Mouse (Mus musculus) bone marrow macrophage, adult 2 months (primary cell): ENCODE measurements at regions not wholly inside any gene's neighbourhood (a gene's known extent, or its start where the extent isn't known, plus 50 kb on each side); places are given as distances from the start of the nearest gene placed in this dataset.

ENCODE experiments used
- H3K27ac ChIP-seq: 2 replicates; pipeline ENCODE4 v1.5.1; 2012; ENCODE audit warnings: low read depth, low read length; ENCODE audit not compliant: insufficient read depth
- H3K4me1 ChIP-seq: 2 replicates; pipeline ENCODE4 v1.6.1; 2012; ENCODE audit warnings: low read length; ENCODE audit not compliant: control insufficient read depth, insufficient read depth
- H3K4me3 ChIP-seq: 2 replicates; pipeline ENCODE4 v1.5.1; 2012; ENCODE audit warnings: mild to moderate bottlenecking, low read length, moderate library complexity; ENCODE audit not compliant: insufficient read depth
- CTCF ChIP-seq: IDR thresholded peaks from 2 replicates; pipeline ENCODE4 v1.5.1; 2012; ENCODE audit warnings: low read depth, mild to moderate bottlenecking, low read length, moderate library complexity
- POLR2A ChIP-seq: IDR thresholded peaks from 2 replicates; pipeline ENCODE4 v1.6.1; 2012; ENCODE audit warnings: mild to moderate bottlenecking, low read depth, low read length, borderline replicate concordance

DNA sequence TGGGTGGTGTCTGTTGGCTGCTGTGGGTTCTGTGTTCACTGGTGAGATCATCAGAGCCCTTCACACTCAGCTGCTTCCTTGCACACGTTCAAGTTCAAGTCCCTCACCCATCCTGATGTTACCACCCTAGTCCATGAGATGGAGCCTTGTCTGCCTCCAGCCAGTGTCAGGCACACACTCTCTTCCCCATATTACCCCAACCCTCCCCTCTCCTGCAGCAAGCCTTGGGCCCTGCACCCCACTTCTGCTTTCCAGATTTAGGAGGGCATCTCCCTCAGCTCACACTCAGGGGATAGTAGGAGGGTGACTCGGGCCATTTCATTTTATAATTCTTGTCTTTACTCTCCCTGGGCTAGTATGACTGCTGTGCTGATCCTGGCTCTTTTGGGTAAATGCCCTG is 288.7 kb upstream of the Eef2kmt start:
- H3K27ac ChIP-seq = no peak overlapping the region
- TF ChIP-seq POLR2A = no peak
- no peak for TF ChIP-seq CTCF
- no peaks in the 10 kb centered on the region for H3K4me1 ChIP-seq
- no peak overlapping the region for H3K4me3 ChIP-seq

DNA sequence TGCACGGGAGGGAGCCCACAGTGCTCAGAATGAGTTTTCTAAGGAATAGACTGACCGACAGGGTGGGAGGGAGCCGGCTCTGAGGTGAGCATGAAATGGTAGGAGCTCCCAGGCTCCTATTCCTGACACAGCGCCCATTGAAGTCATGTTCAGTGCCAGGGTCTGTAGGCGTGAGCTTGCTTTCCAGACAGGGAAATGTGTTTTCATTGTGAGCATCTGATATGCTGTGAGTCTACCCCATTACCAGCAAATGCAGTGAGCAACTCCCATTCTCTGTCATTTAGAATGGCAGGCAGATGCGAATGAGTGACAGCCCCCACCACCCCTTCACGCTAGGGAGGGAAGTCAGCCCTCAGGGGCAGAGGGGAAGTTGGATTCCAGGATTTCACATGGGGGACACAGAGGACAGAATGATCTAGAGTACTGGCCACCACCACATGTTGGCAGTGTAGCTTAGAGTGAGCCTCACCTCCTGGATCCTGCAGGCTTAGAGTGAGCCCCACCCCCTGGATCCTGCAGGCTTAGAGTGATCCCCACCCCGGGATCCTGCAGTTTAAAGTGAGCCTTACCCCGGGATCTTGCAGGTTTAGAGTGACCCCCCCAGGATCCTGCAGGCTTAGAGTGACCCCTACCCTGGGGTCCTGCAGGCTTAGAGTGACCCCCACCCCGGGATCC is 283.2 kb upstream of the Eef2kmt start:
- Histone ChIP-seq H3K4me3 (no peak overlapping the region), H3K4me1 (no peaks in the 10 kb centered on the region), H3K27ac (no peak overlapping the region)
- TF ChIP-seq CTCF = no peak
- no peak for TF ChIP-seq POLR2A

DNA sequence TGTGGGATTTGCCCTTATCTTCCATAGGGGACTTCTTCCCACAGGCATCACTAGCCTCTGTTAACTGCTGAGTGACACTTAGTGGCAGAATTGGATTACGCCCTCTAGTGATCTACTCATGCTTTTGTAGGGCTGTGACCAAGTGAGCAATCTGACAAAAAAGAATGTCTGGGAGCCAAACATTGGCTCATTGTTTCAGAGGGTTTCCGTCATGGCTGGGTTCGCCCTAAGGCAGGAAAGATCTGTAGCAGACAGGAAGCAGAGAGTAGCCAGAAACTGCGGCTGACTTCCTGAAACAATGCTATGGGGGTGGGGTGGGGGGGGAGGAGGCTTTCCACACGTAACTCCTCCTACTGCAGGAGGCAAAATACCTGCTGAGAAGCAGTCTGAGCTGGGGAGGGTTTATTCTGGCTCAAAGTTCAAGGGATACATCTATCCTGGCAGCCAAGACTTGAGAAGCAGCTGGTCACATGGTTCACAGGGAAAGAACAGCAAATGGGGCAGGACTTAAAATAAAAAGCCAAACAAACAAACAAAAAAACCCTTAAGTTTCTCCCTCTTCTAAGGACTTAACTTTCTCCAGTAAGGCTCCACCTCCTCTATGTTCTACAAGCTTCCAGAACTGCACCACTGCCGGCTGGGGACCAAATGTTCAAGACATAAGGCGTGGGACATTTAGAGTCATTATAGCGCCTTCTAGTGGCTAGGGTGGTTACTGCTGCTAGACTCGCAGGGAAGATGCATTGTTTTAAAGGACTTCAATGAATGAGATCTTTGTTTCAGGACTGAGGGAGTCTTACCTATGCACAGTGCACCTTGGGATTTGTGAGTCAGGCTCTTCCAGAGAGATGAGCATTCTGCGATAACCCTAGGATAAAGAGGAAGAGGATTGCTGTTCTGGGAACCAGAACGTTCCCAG is 281.8 kb upstream of the Eef2kmt start:
- Histone ChIP-seq H3K4me1 (no peaks in the 10 kb centered on the region), H3K4me3 (no peak overlapping the region), H3K27ac (no peak overlapping the region)
- TF ChIP-seq POLR2A = no peak
- TF ChIP-seq CTCF = 0 out of 2 replicates have a peak, but pooled peaks have one; percentile 24

DNA sequence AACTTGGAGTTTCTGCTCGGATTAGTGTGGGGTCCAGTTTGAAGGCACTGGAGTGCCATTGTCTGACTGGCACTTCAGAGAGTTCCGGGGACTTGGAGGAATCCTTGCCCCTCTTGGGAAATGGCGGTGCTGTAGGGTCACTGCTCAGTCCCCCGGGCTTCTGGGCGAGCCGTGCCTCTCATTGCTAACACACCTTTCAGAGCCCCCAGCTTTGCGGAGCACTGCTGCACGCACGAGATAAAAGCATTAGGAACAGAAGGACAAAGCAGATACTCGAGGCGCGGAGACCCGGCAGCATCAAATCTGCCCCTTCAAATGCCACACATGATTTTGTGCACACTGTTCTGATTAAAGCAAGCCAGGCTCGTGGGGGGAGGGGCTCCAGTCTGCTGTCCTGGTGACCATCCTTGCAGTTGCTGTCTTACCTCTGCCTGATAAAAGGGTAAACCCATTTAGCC is 280.8 kb upstream of the Eef2kmt start:
- TF ChIP-seq POLR2A (no peak), CTCF (no peak)
- Histone ChIP-seq H3K4me3 (no peak overlapping the region), H3K4me1 (no peaks in the 10 kb centered on the region), H3K27ac (no peak overlapping the region)

DNA sequence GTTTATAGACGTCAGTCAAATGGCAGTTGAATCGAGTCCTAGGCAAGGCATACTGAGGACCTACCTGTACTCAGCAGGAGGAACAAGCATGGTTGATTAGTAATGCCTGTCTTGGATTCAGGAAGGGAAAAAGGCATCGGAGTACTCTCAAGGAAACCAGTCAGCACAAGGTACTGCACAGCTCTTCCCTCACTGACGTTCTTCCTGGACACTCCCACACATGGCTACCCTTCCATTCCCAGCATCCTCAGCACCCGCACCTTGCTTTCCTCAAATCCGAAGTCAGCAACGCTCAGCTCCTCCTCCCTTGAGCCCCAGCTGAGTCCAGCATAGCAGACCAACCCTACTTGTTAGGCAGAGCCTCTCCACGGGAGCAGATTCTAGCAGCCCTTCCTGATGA is 279.6 kb upstream of the Eef2kmt start:
- H3K4me1 ChIP-seq = no peaks in the 10 kb centered on the region
- H3K27ac ChIP-seq = no peak overlapping the region
- TF ChIP-seq POLR2A = no peak
- no peak for TF ChIP-seq CTCF
- no peak overlapping the region for H3K4me3 ChIP-seq

DNA sequence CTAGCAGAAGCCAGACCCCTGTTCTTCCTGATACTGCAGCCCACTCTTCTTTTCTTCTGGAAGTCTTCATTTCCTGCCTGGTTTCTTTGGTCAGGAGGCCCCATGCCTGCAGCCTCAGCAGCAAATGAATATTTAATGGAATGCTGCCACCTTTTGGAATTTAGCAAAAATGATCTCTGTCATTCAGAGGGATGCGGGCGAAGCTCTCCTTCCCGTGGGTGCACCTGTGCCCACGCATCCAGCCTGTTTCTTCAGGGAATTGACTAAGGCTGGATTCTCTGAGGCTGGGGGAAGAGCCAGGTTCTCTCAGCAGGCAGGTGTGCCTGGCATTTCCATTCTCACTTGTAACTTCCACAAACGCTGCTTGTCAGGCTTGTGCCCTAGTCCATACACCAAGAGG is 279.1 kb upstream of the Eef2kmt start:
- Histone ChIP-seq H3K4me1 (no peaks in the 10 kb centered on the region), H3K27ac (no peak overlapping the region), H3K4me3 (no peak overlapping the region)
- TF ChIP-seq CTCF (no peak), POLR2A (no peak)

DNA sequence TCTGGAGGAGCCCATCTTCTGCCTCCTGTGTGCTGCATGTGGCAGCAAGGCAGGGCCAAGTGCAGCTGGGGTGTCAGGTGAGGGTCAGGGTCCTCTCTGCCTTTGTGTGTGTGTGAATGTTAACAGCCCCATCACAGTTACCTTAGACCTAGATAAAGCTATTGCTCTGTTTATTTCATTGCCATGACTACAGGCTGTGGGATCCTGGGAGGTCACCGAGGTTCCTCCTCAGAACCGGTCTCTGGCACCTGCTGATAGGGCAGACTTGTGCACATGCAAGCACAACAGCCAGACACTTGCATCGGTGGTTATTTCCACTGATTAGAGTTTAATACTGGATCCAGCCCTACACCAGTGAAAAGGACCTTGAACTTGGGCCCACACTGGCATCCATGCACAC is 278.6 kb upstream of the Eef2kmt start:
- H3K4me1 ChIP-seq = no peaks in the 10 kb centered on the region
- no peak overlapping the region for H3K27ac ChIP-seq
- no peak overlapping the region for H3K4me3 ChIP-seq
- TF ChIP-seq CTCF (no peak), POLR2A (no peak)

DNA sequence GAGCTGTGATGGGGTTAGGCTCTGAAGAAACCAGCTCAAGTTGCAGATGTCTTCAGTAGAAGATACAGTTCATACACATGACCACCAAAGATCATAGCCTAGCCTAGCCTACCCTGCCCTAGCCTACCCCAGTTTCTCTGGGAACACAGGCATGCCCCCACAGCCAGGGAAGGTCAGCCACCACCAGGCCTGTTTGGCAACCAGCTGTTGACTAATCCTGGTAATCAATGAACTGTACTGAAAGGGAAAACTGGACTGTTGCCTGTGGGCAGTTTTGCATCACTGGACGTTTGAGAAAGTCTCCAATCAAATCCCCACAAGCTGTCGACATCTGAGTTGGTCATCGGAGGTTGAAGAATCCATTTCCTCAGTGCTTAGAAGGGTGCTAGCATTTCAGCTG is 276.5 kb upstream of the Eef2kmt start:
- Histone ChIP-seq H3K27ac (no peak overlapping the region), H3K4me3 (no peak overlapping the region), H3K4me1 (no peaks in the 10 kb centered on the region)
- TF ChIP-seq CTCF (no peak), POLR2A (no peak)

DNA sequence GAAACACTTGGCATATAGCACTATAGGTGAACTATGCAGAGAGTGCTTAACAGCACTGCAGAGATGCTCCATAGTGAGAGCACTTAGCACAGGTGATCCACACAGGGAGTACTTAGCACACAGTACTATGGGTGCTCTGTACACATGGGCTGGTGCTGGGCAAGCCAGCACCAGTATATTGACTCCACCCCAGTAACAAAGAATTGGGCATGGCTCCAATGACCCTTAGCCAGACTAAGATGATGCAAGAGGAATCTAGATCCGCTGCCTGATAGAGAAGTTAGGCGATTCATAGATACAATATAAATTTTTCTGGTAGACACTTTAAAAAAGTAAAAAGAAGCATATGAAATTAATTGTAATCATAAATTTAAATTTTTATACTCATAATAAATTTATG is 274.0 kb upstream of the Eef2kmt start:
- TF ChIP-seq CTCF = no peak
- no peak for TF ChIP-seq POLR2A
- Histone ChIP-seq H3K27ac (no peak overlapping the region), H3K4me1 (no peaks in the 10 kb centered on the region), H3K4me3 (no peak overlapping the region)

DNA sequence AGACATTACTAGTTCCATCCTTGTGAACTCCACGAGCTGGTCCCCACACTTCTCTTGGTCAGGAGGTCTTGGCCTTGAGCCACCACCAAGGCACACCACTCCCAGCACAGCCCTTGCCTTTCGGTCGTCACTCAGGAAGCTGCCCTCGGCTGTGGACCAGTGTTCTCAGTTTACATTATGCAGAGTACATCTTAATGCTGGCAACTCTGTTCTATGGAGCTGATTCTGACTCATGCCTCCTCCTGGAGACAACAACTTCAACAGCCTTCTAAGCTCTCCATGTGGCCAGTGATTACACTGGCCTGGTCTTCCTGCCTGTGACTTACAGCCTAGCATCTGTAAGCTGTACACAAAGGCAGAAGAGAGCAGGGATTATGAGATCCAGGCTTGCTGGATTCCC is 272.2 kb upstream of the Eef2kmt start:
- Histone ChIP-seq H3K4me1 (no peaks in the 10 kb centered on the region), H3K27ac (no peak overlapping the region), H3K4me3 (no peak overlapping the region)
- TF ChIP-seq POLR2A = no peak
- TF ChIP-seq CTCF = no peak
